Mouse (Mus musculus): ENCODE data around the gene Rpl18.

Gene Rpl18

GRCm38 (mm10) chr7:45701072-45701471 is 14.2 kb upstream of the Rpl18 start:
- no peak for DNase-seq

GRCm38 (mm10) chr7:45701607-45702006 is 13.7 kb upstream of the Rpl18 start:
- no peak for DNase-seq

GRCm38 (mm10) chr7:45702316-45702715 is 12.9 kb upstream of the Rpl18 start:
- DNase-seq = no peak

- DNase-seq = no peak
Observed at GRCm38 (mm10) chr7:45702809-45703520, 12.3 kb upstream of the Rpl18 start.

GRCm38 (mm10) chr7:45703521-45704033 is 11.7 kb upstream of the Rpl18 start:
- DNase-seq = no peak

GRCm38 (mm10) chr7:45704046-45704559 is 11.2 kb upstream of the Rpl18 start:
- peak; percentile 67 to 69 for DNase-seq

GRCm38 (mm10) chr7:45704730-45705442 is 10.4 kb upstream of the Rpl18 start, which contains the start of gene Dbp:
Gene Dbp, plus strand, starts transcription at chr7:45705088.
- peak; percentile 96 to 98 for DNase-seq

GRCm38 (mm10) chr7:45705443-45705864 is 9.8 kb upstream of the Rpl18 start:
- peak in 1 of 2 experiments; percentile 47 for DNase-seq

- peak; percentile 41 to 42 for DNase-seq
Observed at GRCm38 (mm10) chr7:45705873-45706281, 9.4 kb upstream of the Rpl18 start.

GRCm38 (mm10) chr7:45706721-45707241 is 8.5 kb upstream of the Rpl18 start:
- DNase-seq = peak; percentile 92 to 93

GRCm38 (mm10) chr7:45707375-45707967 is 7.8 kb upstream of the Rpl18 start:
- peak; percentile 93 to 94 for DNase-seq

- peak; percentile 56 to 58 for DNase-seq
Observed at GRCm38 (mm10) chr7:45708221-45708761, 7.0 kb upstream of the Rpl18 start.

GRCm38 (mm10) chr7:45709036-45709435 is 6.2 kb upstream of the Rpl18 start:
- DNase-seq = no peak

- no peak for DNase-seq
Observed at GRCm38 (mm10) chr7:45709677-45710355, 5.4 kb upstream of the Rpl18 start.

GRCm38 (mm10) chr7:45710477-45711191 is 4.6 kb upstream of the Rpl18 start:
- no peak for DNase-seq

GRCm38 (mm10) chr7:45711316-45712021 is 3.8 kb upstream of the Rpl18 start:
- DNase-seq = no peak

- no peak for DNase-seq
Observed at GRCm38 (mm10) chr7:45712022-45712757, 3.1 kb upstream of the Rpl18 start.

GRCm38 (mm10) chr7:45713396-45713795 is 1.9 kb upstream of the Rpl18 start:
- DNase-seq = no peak

- no peak for DNase-seq
Observed at GRCm38 (mm10) chr7:45713881-45714520, 1.3 kb upstream of the Rpl18 start.

All from B cell, adult 2 months (primary cell).